Mouse (Mus musculus): Measurements from ENCODE around the gene Adcy1. TPM values are rescaled to one million over a fixed set of nuclear protein-coding genes. Genes with fewer than 3 reads are reported as not detected.
A peak's percentile ranks its signal among the peaks of the same experiment; 100 is the strongest.

Adcy1 gene
- 100 to 1,000 TPM; 328 to 375 TPM for total RNA-seq (2021)

- peak; percentile 62 for DNase-seq
- intact Hi-C loops (cut with DNase I) = loop anchor here (10.0 kb wide), 1 partner anchor 178 kb away; no protein-coding TSS in a partner anchor
These were observed at the start of gene Adcy1 for GRCm38 (mm10) chr11:7063001-7063584. TSS of gene Adcy1 (plus strand) at chr11:7063489.

GRCm38 (mm10) chr11:7016907-7017306, 46.4 kb upstream of the Adcy1 start:
- intact Hi-C loops (cut with DNase I) = no loop called here
- DNase-seq = no peak

- intact Hi-C loops (cut with DNase I) = no loop called here
- no peak for DNase-seq
These were observed 45.2 kb upstream of the Adcy1 start for GRCm38 (mm10) chr11:7018078-7018477.

- intact Hi-C loops (cut with DNase I) = no loop called here
- no peak for DNase-seq
These were observed 44.2 kb upstream of the Adcy1 start for GRCm38 (mm10) chr11:7019006-7019525.

- intact Hi-C loops (cut with DNase I) = no loop called here
- no peak for DNase-seq
These were observed 30.2 kb upstream of the Adcy1 start for GRCm38 (mm10) chr11:7033063-7033462.

GRCm38 (mm10) chr11:7039722-7040121, 23.6 kb upstream of the Adcy1 start:
- intact Hi-C loops (cut with DNase I) = no loop called here
- DNase-seq = peak; percentile 11

- intact Hi-C loops (cut with DNase I) = no loop called here
- no peak for DNase-seq
These were observed 22.5 kb upstream of the Adcy1 start for GRCm38 (mm10) chr11:7040801-7041200.

- no peak for DNase-seq
- intact Hi-C loops (cut with DNase I) = no loop called here
These were observed 16.1 kb upstream of the Adcy1 start for GRCm38 (mm10) chr11:7047176-7047575.

GRCm38 (mm10) chr11:7047584-7047983, 15.7 kb upstream of the Adcy1 start:
- DNase-seq = no peak
- intact Hi-C loops (cut with DNase I) = no loop called here

- intact Hi-C loops (cut with DNase I) = no loop called here
- DNase-seq = no peak
These were observed 9.6 kb upstream of the Adcy1 start for GRCm38 (mm10) chr11:7053710-7054109.

- intact Hi-C loops (cut with DNase I) = no loop called here
- no peak for DNase-seq
These were observed 8.5 kb upstream of the Adcy1 start for GRCm38 (mm10) chr11:7054662-7055265.

- intact Hi-C loops (cut with DNase I) = no loop called here
- DNase-seq = peak; percentile 93
These were observed 7.8 kb upstream of the Adcy1 start for GRCm38 (mm10) chr11:7055455-7056017.

GRCm38 (mm10) chr11:7056121-7056520, 7.2 kb upstream of the Adcy1 start:
- intact Hi-C loops (cut with DNase I) = no loop called here
- DNase-seq = no peak

GRCm38 (mm10) chr11:7057781-7058180, 5.5 kb upstream of the Adcy1 start:
- DNase-seq = no peak
- intact Hi-C loops (cut with DNase I) = no loop called here

GRCm38 (mm10) chr11:7061961-7062360, 1.3 kb upstream of the Adcy1 start:
- intact Hi-C loops (cut with DNase I) = loop anchor here (10.0 kb wide), 1 partner anchor 177 kb away; no protein-coding TSS in a partner anchor
- no peak for DNase-seq

- intact Hi-C loops (cut with DNase I) = loop anchor here (10.0 kb wide), 1 partner anchor 178 kb away; no protein-coding TSS in a partner anchor
- DNase-seq = no peak
These were observed 723 bp upstream of the Adcy1 start for GRCm38 (mm10) chr11:7062566-7062965.

GRCm38 (mm10) chr11:7063681-7064267, 485 bp downstream of the Adcy1 start:
- intact Hi-C loops (cut with DNase I) = loop anchor here (10.0 kb wide), 1 partner anchor 179 kb away; no protein-coding TSS in a partner anchor

GRCm38 (mm10) chr11:7064484-7065185, 1.3 kb downstream of the Adcy1 start:
- intact Hi-C loops (cut with DNase I) = loop anchor here (10.0 kb wide), 1 partner anchor 180 kb away; no protein-coding TSS in a partner anchor

More at GRCm38 (mm10) chr11:7063681-7064267, 485 bp downstream of the Adcy1 start:
- DNase-seq = peak; percentile 46

GRCm38 (mm10) chr11:7065388-7065787, 2.1 kb downstream of the Adcy1 start:
- DNase-seq = no peak
- intact Hi-C loops (cut with DNase I) = loop anchor here (10.0 kb wide), 1 partner anchor 181 kb away; no protein-coding TSS in a partner anchor

More at GRCm38 (mm10) chr11:7064484-7065185, 1.3 kb downstream of the Adcy1 start:
- no peak for DNase-seq

GRCm38 (mm10) chr11:7065876-7066275, 2.6 kb downstream of the Adcy1 start:
- intact Hi-C loops (cut with DNase I) = loop anchor here (10.0 kb wide), 1 partner anchor 181 kb away; no protein-coding TSS in a partner anchor
- no peak for DNase-seq
